Mouse (Mus musculus): ENCODE measurements at regions not wholly inside any gene's neighbourhood (a gene's known extent, or its start where the extent isn't known, plus 50 kb on each side); places are given as distances from the start of the nearest gene placed in this dataset.

DNA sequence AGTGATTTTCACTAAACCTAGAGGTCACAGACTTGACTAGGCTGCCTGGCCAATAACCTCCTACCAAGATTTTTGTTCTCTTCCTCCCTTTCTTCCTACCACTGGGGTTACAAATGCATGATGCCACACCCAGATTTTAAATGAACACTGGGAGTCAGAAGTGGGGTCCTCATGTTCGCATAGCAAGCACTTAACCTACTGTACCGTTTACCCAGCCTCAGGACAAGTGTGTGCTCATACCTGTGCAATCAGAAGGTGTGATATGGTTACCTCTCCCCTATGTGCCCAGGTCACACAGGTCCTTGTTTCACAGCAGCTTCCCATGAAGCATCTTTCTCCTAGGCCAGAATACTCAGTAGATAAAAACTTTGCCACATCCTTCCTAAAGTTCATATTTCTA is 234.8 kb downstream of the Fam84b start:
- no peak for TF ChIP-seq CTCF (conservative IDR thresholded peaks at IDR 0.05; ENCODE audit: insufficient read depth, insufficient read length, low read depth, low read length)
- TF ChIP-seq POLR2A (IDR thresholded peaks at IDR 0.05; ENCODE audit: low read depth, low read length): no peak
